Mouse (Mus musculus): ENCODE measurements around the gene Rpl9-ps6. TPM values are rescaled to one million over a fixed set of nuclear protein-coding genes. Genes with fewer than 3 reads are reported as not detected.

The Rpl9-ps6 gene
- polyA plus RNA-seq, 1 experiment = 0.65 TPM

- H3K27ac ChIP-seq (ENCODE audit: insufficient read depth, low read depth, low read length) = peak overlapping the region; percentile 89
- 14% methylated on average over 13 of the region's 13 CpGs for WGBS
- H3K27me3 ChIP-seq (ENCODE audit: control insufficient read depth, insufficient read depth, low read length) = no peaks in the 10 kb centered on the region
- no peak for TF ChIP-seq POLR2A (IDR thresholded peaks at IDR 0.05; ENCODE audit: low read depth, low read length)
- no peak for TF ChIP-seq CTCF (IDR thresholded peaks at IDR 0.05; ENCODE audit: extremely low read depth, insufficient read length, insufficient replicate concordance, low read depth, low read length)
- H3K4me1 ChIP-seq (ENCODE audit: control insufficient read depth, insufficient read depth, insufficient read length, low read length) = peaks cover 10% of the 10 kb centered on the region
- no peaks in the 10 kb centered on the region; the same call in 1 of the 2 replicates for H3K36me3 ChIP-seq (ENCODE audit: control insufficient read depth, insufficient read depth, low read length)
- H3K4me3 ChIP-seq (ENCODE audit: low read depth, low read length) = peak overlapping the region; percentile 79
These were observed 18.7 kb upstream of the Rpl9-ps6 start for GRCm38 (mm10) chr19:32484941-32485660.

- Histone ChIP-seq H3K27me3 (ENCODE audit: control insufficient read depth, insufficient read depth, low read length) (no peaks in the 10 kb centered on the region), H3K27ac (ENCODE audit: insufficient read depth, low read depth, low read length) (peak overlapping the region; percentile 87), H3K4me3 (ENCODE audit: low read depth, low read length) (no peak overlapping the region), H3K4me1 (ENCODE audit: control insufficient read depth, insufficient read depth, insufficient read length, low read length) (peaks cover 8% of the 10 kb centered on the region; the same call in 1 of the 2 replicates), H3K36me3 (ENCODE audit: control insufficient read depth, insufficient read depth, low read length) (no peaks in the 10 kb centered on the region)
- WGBS = 26% methylated on average over 4 of the region's 4 CpGs
- TF ChIP-seq POLR2A (IDR thresholded peaks at IDR 0.05; ENCODE audit: low read depth, low read length) = no peak
- TF ChIP-seq CTCF (IDR thresholded peaks at IDR 0.05; ENCODE audit: extremely low read depth, insufficient read length, insufficient replicate concordance, low read depth, low read length) = no peak
These were observed 15.1 kb upstream of the Rpl9-ps6 start for GRCm38 (mm10) chr19:32481511-32481910.

- Histone ChIP-seq H3K27ac (ENCODE audit: insufficient read depth, low read depth, low read length) (peak overlapping the region; percentile 87), H3K27me3 (ENCODE audit: control insufficient read depth, insufficient read depth, low read length) (no peaks in the 10 kb centered on the region), H3K4me1 (ENCODE audit: control insufficient read depth, insufficient read depth, insufficient read length, low read length) (peaks cover 8% of the 10 kb centered on the region; the same call in 1 of the 2 replicates), H3K36me3 (ENCODE audit: control insufficient read depth, insufficient read depth, low read length) (no peaks in the 10 kb centered on the region), H3K4me3 (ENCODE audit: low read depth, low read length) (no peak overlapping the region)
- TF ChIP-seq CTCF (IDR thresholded peaks at IDR 0.05; ENCODE audit: extremely low read depth, insufficient read length, insufficient replicate concordance, low read depth, low read length) = no peak
- no peak for TF ChIP-seq POLR2A (IDR thresholded peaks at IDR 0.05; ENCODE audit: low read depth, low read length)
- WGBS = 61% methylated on average over 8 of the region's 8 CpGs
These were observed 14.5 kb upstream of the Rpl9-ps6 start for GRCm38 (mm10) chr19:32480791-32481442.

DNA sequence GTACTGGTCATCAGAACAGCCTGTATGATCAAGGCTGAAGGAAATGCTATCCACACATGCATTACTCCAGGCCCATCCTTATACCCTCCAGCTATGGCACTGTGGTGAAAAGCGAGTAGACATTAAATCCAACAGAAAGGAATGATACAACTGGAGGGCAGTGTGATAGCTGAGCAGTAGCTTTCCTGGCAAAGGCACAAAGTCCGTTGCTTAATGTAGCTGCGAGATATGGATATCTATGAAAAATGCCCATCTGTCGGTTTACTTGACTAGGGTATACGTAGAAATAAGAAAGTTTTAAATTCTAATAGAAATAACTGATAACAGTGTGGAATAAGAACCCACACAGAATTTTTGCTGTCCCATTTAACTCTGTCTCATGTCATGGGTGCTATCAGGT lies 13.9 kb upstream of the Rpl9-ps6 start:
- peaks cover 8% of the 10 kb centered on the region; the same call in 1 of the 2 replicates for H3K4me1 ChIP-seq (ENCODE audit: control insufficient read depth, insufficient read depth, insufficient read length, low read length)
- no peak overlapping the region for H3K4me3 ChIP-seq (ENCODE audit: low read depth, low read length)
- no peaks in the 10 kb centered on the region for H3K36me3 ChIP-seq (ENCODE audit: control insufficient read depth, insufficient read depth, low read length)
- no peak overlapping the region; the same call in 1 of the 2 replicates for H3K27ac ChIP-seq (ENCODE audit: insufficient read depth, low read depth, low read length)
- TF ChIP-seq POLR2A (IDR thresholded peaks at IDR 0.05; ENCODE audit: low read depth, low read length) (no peak), CTCF (IDR thresholded peaks at IDR 0.05; ENCODE audit: extremely low read depth, insufficient read length, insufficient replicate concordance, low read depth, low read length) (no peak)
- no peaks in the 10 kb centered on the region for H3K27me3 ChIP-seq (ENCODE audit: control insufficient read depth, insufficient read depth, low read length)
- WGBS = 37% methylated on average over 5 of the region's 5 CpGs

- Histone ChIP-seq H3K27me3 (ENCODE audit: control insufficient read depth, insufficient read depth, low read length) (no peaks in the 10 kb centered on the region), H3K4me3 (ENCODE audit: low read depth, low read length) (no peak overlapping the region), H3K27ac (ENCODE audit: insufficient read depth, low read depth, low read length) (peak overlapping the region; percentile 69; the same call in 1 of the 2 replicates), H3K4me1 (ENCODE audit: control insufficient read depth, insufficient read depth, insufficient read length, low read length) (peaks cover 8% of the 10 kb centered on the region; the same call in 1 of the 2 replicates), H3K36me3 (ENCODE audit: control insufficient read depth, insufficient read depth, low read length) (no peaks in the 10 kb centered on the region)
- WGBS = 66% methylated on average over 4 of the region's 4 CpGs
- no peak for TF ChIP-seq POLR2A (IDR thresholded peaks at IDR 0.05; ENCODE audit: low read depth, low read length)
- TF ChIP-seq CTCF (IDR thresholded peaks at IDR 0.05; ENCODE audit: extremely low read depth, insufficient read length, insufficient replicate concordance, low read depth, low read length) = no peak
These were observed 10.3 kb upstream of the Rpl9-ps6 start for GRCm38 (mm10) chr19:32476712-32477052.

GRCm38 (mm10) chr19:32476016-32476711 lies 9.8 kb upstream of the Rpl9-ps6 start:
- WGBS = 49% methylated on average over 12 of the region's 12 CpGs
- TF ChIP-seq CTCF (IDR thresholded peaks at IDR 0.05; ENCODE audit: extremely low read depth, insufficient read length, insufficient replicate concordance, low read depth, low read length) = no peak
- TF ChIP-seq POLR2A (IDR thresholded peaks at IDR 0.05; ENCODE audit: low read depth, low read length) = no peak
- H3K4me1 ChIP-seq (ENCODE audit: control insufficient read depth, insufficient read depth, insufficient read length, low read length) = peaks cover 8% of the 10 kb centered on the region; the same call in 1 of the 2 replicates
- no peaks in the 10 kb centered on the region for H3K36me3 ChIP-seq (ENCODE audit: control insufficient read depth, insufficient read depth, low read length)
- H3K4me3 ChIP-seq (ENCODE audit: low read depth, low read length) = no peak overlapping the region
- H3K27ac ChIP-seq (ENCODE audit: insufficient read depth, low read depth, low read length) = peak overlapping the region; percentile 69
- H3K27me3 ChIP-seq (ENCODE audit: control insufficient read depth, insufficient read depth, low read length) = no peaks in the 10 kb centered on the region

All from small intestine, adult 2 months (tissue).